Mouse (Mus musculus): Measurements from ENCODE around the gene Wdr46.
"Not testable (repeated sequence)": the region's sequence is repeated elsewhere in the genome, so short reads cannot be mapped to it uniquely, and the experiment has no call there.

The Wdr46 gene

DNA sequence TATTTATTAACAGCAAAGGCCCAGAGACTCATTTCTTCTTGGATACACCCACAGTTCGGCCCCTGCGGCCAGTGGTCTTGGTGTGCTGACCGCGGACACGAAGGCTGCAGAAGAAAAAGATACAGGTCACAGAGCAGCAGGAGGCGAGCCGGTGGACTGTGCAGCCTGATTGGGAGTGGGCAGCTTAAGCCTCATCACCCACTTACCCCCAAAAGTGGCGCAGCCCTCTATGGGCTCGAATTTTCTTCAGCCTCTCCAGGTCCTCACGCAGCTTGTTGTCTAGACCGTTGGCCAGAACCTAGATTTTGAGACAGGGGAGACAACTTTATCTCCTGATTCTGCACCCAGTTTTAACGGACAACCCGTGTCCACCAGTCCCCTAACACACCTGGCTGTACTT is 11.6 kb downstream of the Wdr46 start:
- not testable (repeated sequence) for DNase-seq (ENCODE audit: low spot score)

DNA sequence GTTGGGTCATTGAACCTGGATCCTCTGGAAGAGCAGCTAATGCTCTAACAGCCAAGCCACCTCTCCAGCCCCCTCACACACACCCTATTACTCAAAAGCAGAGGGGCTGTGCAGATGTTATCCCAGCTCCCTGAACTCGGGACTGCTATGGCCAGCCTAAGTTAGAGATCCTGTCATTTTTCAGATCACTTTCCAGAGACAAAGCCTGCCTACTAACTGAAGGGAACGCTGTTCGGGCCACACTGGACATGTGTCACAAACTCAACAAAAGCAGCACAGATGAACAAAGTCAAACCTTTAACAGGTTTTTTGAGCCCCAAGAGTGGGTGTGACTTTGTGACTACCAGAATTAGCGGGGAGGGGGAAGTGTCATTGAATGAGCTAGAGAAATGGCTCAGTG is 12.4 kb downstream of the Wdr46 start:
- DNase-seq (ENCODE audit: low spot score) = no peak

DNA sequence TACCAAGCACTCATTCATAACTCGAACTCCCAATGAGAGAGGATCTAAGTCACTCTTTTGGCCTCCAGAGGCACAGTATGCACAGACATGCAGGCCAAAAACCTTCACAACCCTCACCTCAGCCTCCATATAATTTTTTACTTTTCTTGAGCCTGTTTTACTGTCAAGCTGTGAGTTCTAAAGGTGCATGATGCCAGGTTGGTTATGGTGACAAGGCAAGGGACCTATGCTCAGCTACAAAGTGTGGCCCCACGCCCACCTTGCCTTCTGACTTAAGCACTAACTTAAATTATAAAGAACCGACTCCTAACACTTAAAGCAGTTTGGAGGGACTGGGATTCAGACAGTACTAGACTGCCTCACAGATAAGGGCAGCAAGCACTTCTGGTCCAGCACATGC is 12.8 kb downstream of the Wdr46 start:
- no peak for DNase-seq (ENCODE audit: low spot score)

DNA sequence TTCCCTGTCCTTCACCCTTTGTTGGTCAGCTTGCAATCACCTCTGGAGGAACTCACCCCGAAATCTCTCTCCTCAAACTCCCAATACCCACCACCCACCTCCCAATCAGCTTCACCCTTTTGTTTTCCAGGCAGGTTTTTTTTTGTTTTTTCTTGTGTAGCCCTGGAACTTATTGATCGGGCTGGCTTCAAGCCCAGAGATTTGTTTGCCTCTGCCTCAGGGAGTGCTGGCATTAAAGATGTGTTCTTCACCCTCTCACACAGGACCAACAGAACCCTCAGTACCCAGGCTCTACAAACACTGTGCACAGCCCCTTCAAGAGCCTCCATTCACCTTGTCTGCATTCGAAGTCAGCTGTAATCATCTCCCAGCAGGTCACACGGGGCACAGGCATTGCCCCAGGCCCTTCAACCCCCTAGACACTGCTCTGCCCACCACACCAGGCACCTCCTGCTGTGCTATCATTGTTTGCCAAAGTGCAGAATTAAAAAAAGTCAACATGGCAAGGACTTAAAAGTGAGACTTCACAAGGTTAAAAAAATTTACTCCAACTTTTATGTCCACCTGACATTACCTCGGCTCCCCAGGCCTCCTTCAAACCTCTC is 13.6 kb downstream of the Wdr46 start:
- no peak for DNase-seq (ENCODE audit: low spot score)

DNA sequence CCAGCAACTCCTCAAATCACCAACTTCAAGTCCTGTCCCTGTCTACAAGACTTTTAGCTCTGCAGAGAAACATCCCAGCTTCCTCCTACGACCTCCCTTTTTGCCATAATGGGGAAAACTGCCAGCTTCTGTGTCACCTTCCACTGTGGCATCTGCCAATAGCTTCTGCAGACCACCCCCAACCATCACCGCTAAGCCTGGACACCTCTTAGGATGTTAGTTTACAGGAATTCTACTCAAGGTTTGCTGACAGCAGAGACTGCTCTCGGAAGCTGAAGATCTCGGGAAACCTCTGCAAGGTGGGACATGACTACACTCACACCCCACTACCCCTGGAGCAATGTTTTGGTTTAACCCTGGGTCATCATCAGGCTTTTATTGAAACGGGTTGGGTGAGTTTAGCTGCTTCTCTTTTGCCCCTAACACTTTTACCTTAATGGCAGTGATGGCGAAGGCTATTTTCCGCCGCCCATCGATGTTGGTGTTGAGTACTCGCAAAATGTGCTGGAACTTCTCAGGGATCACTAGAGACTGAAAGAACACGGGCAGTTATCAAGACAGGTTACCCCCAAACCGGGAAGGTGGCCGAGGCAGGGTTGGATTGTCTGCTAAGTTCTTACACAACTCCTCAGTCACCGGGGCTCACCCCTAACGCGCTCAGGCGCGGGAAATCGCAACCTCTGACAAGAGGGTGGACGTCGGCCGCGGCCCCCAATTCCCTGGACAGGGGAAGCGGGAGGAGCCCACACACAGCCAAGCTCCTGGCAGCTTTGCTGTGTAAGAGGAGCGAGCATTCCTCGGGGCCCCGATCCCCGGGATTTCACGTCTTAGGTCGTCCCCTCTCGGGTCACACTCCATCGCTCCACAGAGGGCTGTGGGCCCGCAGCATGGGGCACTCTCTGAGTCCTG is 14.4 kb downstream of the Wdr46 start:
- no peak for DNase-seq (ENCODE audit: low spot score)

DNA sequence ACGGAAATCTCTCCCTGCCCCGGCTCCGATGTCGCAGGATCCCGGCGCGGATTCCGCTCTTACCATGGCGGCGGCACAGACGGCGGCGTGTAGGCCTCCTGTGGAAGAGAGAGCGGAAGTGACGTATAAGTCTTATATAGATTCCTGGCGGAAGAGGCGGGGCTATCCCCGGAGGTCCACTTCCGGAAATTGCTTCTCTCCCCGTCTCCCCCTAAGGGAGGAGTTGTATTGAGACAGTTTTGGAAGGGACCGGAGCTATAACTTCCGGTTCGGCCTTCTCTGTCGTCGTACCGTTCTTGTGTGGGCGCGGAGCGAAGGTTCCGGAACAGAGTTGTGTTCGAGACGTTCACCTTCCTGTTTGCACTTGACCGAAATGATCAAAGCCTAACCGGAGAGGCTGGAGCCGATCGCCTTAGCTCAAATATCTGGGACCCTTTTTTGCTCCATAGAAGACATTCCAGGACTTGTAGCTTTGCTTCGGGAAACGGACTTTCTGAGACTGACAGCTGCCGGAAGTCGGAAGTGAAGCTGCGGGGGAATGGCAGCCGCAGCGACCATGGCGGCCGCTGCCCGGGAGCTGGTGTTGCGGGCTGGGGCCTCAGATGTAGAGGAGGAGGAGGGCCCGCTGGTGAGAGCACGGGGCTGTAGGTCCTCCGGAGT is 15.2 kb downstream of the Wdr46 start, which contains the start of the genes Vps52 and Rps18:
Gene Vps52 (plus strand): TSS at position 258 of the 660 bp plus-strand sequence.
Gene Rps18 (minus strand): TSS at position 447 of the 660 bp plus-strand sequence.
- peak; percentile 95 for DNase-seq (ENCODE audit: low spot score)

DNA sequence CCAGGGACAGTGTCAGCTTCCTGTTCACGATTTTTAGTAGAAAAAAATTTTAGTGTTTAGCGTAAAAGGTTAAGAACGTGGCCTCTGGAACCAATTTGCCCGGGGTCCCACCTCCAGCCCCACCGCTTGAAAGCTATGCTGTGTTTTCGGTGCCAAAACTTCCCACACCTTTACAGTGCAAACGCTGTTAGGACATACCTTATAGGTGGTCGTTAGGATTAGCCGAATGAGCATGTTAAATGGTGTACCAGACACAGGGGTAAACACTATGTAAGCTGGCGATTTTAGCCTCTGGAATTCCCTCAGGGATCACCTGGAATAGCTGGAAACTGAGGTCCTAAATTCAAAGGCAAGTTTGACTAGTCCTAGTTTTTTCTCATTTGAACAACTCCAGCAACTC is 15.9 kb downstream of the Wdr46 start:
- no peak for DNase-seq (ENCODE audit: low spot score)

DNA sequence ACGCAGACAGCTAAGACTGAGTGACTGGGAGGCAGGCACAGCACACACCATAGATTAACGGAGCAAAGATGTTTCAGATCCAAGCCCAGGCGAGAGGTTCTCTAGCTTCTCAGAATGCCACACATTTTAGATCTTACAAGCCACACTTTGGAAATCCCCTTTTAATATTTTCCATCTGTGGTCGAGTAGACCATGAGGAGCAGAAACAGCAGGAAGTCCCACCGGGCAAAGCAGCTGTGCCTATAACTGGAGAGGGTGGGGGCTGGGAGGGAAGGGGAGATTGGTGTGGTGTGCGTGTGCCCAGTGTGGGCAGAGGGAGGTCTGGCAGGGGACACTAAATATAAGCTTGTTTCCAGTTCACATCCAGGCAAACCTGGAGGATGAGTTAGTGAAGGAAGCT is 17.0 kb downstream of the Wdr46 start:
- DNase-seq (ENCODE audit: low spot score) = no peak

DNA sequence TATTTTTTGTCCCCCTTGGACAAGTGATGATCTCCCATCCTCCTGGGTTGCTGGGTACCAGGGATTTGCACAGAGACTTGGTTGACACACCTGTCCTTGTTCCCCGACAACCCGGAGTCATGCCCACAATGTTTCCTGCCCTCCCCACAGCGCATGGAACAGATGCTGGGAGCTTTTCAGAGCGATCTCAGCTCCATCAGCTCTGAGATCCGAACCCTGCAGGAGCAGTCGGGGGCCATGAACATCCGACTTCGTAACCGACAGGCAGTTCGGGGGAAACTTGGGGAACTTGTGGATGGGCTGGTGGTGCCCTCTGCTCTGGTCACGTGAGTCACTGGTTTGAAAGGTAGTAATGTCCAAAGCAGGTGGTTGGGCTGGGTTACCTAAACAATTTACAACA is 18.0 kb downstream of the Wdr46 start:
- no peak for DNase-seq (ENCODE audit: low spot score)

DNA sequence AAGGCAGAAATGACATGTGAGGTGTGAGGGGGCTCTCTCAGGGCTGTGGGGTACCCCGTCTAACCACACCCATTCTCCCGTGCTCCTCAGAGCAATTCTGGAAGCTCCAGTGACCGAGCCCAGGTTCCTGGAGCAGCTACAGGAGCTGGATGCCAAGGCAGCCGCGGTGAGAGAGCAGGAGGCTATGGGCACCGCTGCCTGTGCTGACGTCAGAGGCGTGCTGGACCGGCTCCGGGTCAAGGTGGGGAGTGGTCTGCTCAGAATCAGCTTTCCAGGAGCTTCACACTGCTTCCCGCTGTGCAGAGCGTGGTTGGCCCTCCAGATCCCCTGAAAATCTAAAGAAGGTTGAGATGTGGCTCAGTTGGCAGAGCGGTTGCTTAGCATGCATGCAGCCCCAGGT is 18.7 kb downstream of the Wdr46 start:
- no peak for DNase-seq (ENCODE audit: low spot score)

DNA sequence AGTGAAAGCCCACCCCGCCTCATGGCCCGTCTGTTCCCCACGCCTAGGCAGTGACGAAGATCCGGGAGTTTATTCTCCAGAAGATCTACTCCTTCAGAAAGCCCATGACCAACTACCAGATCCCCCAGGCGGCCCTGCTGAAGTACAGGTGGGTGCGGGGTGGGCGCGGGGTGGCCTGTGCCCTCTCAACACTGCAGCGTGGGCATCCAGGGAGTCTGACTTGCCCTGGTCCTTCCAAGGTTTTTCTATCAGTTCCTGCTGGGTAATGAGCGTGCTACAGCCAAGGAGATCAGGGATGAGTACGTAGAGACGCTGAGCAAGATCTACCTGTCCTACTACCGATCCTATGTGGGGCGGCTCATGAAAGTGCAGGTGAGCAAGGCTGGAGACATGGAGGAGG is 19.5 kb downstream of the Wdr46 start:
- no peak for DNase-seq (ENCODE audit: low spot score)

DNA sequence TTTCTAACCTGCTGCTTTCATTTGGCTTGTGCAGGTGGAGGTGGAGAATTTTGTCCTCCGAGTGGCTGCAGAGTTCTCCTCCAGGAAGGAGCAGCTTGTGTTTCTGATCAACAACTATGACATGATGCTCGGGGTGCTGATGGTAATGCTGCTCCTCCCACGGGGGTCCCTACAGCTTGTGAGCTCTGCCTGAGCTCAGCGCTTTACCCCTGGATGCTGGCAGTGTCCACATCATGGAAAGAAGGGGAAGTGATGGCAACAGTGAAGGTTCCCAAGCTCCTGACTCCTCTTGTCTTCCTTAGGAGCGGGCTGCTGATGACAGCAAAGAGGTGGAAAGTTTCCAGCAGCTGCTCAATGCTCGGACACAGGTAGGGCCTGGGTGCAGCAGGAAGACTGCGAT is 22.4 kb downstream of the Wdr46 start:
- DNase-seq (ENCODE audit: low spot score) = no peak

DNA sequence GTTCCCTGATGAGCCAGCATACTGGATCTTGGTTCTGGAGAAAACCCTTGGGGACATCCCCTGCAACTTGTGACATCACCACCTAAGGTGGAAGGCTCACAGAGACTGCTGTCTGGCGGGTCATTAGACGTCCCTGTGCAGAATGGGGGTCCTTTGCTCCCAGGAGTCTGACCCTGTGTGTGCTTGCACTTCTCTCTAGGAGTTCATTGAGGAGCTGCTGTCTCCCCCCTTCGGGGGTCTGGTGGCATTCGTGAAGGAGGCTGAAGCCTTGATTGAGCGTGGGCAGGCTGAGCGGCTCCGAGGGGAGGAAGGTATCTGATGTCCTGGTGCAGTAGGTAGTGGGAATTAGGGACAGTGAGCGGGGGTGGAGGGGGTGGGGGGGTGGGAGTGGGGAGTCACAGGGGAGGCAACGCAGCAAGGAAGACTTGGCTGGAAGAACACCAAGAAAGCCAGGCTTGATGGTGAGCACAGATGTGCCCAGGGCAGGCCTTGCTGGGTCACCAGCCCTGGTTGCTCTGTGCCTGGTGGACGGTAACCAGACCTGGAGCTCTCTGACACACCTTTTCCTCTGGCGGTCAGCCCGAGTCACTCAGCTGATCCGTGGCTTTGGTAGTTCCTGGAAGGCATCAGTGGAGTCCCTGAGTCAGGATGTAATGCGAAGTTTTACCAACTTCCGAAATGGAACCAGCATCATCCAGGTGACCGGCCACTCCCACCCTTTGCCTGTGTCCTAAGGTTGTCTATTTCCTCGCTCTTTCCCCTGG is 24.8 kb downstream of the Wdr46 start:
- no peak for DNase-seq (ENCODE audit: low spot score)

DNA sequence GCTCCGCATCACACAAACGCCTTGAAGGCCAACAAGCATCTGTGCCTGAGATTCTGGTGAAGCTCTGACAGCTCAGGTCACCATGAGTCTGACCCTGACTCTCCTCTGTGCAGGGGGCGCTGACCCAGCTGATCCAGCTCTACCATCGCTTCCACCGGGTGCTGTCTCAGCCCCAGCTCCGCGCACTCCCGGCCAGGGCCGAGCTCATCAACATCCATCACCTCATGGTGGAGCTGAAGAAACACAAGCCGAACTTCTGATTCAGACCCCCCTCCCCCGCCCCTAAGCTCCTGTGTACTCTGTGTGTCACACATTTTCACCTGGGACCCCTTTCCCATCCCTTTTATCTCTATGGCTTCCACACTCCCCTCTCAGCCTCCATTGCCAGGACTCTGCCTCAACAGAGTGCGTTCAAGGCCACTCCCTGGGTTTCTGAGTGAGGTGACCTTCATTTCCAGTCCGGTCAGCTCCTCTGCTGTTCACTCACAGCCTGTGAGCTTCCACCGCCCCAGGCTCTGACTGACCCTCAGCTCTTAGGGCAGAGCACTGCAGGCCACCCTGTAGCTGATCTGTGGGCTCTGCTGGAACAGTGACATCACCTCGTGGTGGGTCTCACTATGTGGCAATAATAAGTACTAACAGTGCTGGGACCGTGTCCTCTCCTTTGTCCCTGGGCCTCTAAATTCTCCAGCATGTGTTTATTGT is 25.5 kb downstream of the Wdr46 start:
- DNase-seq (ENCODE audit: low spot score) = no peak

DNA sequence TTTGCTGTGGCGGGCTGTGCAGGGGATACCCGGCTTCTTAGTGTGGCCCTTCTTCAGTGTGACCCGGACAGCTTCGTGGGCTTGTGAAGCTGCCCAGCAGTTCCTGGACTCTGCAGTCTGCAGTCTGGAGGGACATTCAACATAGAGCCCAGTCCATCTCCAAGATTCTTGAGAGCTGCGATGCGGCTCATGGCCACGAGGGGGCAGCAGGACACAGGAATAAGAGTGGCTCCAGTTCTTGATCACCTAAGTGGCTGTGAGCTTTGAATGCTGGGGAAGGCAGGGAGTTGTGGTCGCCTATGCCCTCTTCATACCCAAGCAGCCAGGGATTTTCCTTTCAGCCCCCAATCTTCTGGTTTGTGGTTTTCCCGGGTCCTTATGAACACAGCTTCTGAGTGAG is 28.0 kb downstream of the Wdr46 start:
- peak; percentile 75 for DNase-seq (ENCODE audit: low spot score)

DNA sequence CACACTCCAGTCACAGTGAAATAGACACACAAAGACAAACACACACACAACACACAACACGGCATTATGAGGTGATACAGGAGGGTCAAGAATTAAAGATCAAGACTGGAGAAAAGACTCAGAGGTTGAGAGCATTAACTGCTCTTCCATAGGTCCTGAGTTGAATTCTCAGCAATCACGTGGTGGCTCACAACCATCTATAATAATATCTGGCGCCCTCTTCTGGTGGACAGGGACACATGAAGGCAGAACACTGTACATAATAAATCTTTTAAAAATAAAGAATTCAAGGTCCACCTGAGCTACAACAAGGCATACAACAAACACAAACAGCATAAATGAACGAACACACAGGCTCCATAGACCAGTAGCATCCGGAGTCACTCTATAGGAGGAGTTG is 28.5 kb downstream of the Wdr46 start:
- DNase-seq (ENCODE audit: low spot score) = no peak

DNA sequence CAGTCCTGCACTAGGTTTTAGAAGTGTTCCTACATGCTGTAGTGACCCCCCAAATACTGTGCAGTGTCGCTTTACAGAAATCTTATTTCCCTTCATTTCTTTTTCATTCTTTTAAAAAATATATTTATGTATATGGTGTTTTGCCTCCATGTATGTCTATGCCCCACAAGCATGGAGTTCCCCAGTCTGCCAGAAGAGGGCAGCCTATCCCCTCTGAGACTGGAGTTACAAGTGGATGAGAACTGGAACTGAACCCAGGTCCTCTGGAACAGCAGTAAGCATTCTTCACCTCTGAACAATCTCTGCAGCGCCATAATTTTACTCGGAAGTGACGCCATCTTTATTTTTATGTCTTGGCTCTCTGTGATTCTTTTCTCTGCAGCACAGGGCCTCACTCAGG is 28.9 kb downstream of the Wdr46 start:
- DNase-seq (ENCODE audit: low spot score) = no peak

DNA sequence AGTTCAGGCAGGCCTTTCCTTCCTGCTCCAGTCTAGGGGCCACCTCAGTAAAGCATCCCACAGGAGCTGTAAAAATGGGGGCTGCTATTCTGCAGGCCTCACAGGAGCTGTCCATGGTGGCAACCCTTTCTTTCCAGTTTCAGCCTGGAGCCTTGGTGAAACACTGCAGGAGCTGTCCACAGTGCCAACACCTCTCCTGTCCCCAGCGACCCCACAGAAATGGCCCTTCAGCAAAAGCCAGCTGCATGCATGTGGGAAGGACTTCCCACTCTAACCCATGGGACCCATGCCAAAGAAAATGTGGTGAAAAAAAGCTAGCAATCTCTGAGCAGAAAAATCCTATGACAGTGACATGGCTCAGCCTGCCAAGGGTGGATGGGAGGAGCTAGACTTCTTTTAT is 32.2 kb downstream of the Wdr46 start:
- DNase-seq (ENCODE audit: low spot score) = no peak

DNA sequence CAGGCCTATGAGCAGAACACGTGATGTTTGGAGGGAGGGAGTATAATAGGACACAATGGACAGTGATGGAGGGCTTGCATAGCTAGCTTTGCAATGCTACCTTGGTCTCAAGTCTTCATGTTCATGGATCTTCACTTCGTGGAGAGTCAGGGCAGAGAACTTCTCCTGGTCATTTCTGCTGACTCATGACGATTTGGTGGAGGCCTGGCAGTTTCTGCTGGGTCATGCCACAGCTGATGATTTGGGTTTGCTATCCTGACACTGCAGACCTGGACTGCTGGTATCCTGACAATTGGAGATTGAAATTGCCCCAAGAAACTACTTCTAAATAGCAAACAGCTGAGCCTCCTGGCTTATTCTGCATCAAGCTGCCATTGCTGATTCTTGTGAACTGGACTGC is 33.1 kb downstream of the Wdr46 start:
- DNase-seq (ENCODE audit: low spot score) = no peak

DNA sequence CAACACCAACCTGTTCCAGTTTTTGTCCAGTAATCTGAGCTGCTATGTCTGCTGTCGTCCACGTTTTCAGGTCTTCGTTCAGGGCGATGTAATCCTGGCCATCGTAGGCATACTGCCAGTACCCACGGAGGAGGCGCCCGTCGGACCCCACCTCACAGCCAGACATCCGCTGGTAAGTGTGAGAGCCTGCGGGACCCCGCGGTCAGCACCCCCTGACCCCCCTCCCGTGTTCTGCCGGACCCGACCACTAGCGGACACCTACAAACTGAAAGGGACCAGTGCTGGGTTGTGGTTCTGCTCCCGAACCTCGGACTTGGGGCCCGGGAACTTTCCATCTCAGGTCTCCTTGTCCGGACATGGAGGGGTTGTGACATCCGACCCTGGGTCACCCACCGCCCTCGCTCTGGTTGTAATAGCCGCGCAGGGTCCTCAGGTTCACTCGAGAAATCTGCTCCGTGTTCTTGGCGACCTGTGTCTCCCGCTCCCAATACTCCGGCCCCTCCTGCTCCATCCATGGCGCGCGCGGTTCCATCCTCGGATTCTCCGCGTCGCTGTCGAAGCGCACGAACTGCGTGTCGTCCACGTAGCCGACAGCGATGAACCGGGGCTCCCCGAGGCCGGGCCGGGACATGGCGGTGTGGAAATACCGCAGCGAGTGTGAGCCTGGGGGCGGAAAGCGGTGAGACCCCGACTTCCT is 37.5 kb downstream of the Wdr46 start:
- DNase-seq (ENCODE audit: low spot score) = no peak

DNA sequence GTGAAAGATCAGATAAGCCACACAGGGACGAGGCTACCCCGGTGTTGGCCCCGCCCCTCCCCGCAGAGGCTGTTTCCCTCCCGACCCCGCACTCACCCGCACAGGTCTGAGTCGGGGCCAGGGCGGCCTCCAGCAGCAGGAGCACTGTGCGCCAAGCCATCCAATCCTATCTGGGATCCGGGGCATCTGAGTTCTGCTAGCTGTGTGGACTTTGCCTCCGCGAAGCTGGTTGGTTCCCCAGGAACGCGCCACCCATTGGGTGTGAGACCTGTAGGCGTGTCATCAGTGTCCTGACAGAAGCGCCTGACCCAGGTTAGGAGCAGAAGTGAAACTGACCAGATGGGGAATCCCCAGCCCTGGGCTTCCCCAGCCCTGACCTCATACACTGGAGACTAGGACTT is 38.2 kb downstream of the Wdr46 start:
- peak; percentile 75 for DNase-seq (ENCODE audit: low spot score)
